Comparison of ENCODE assay signal across 9 mouse cellular contexts in genomic region chr4:154910606-154911522, GRCm38 (mm10). TPM values are rescaled to one million over a fixed set of nuclear protein-coding genes. Genes with fewer than 3 reads are reported as not detected.
DNase-seq lines count a peak whose midpoint lies in the region; ATAC-seq and TF ChIP-seq lines count a peak whose summit lies in the region.
"Had no signal": no experiment of that assay in that cellular context is flagged by ENCODE, and none has a peak within 500 bp of the region (broad histone marks: within the 10 kb centered on the region; RNA-seq: fewer than 3 reads in every experiment).

No protein-coding gene starts in this region.

- H3K4me1 ChIP-seq in heart, embryonic 11.5 days (ENCODE audit: control insufficient read depth, insufficient read depth, low read length) = peaks cover 12% of the 10 kb centered on the region
- peaks cover 46% of the 10 kb centered on the region for H3K4me1 ChIP-seq in G1E (ENCODE audit: insufficient read depth, low read depth, low read length)
- H3K4me1 ChIP-seq in erythroblast, embryonic 14.5 days (ENCODE audit: control insufficient read depth) = peaks cover 94% of the 10 kb centered on the region
- no peaks in the 10 kb centered on the region for H3K4me1 ChIP-seq in lung, embryonic 14.5 days (ENCODE audit: insufficient read depth)

- no peak overlapping the region for H3K4me3 ChIP-seq in heart, embryonic 11.5 days (ENCODE audit: low read depth, low read length)
- peak overlapping the region; percentile 33; the same call in 1 of the 2 replicates for H3K4me3 ChIP-seq in G1E (ENCODE audit: low read depth, low read length)
- peak overlapping the region; percentile 57 for H3K4me3 ChIP-seq in erythroblast, embryonic 14.5 days (replicated peaks)
- H3K4me3 ChIP-seq in lung, embryonic 14.5 days (ENCODE audit: low read depth, low read length) = no peak overlapping the region
- H3K4me3 ChIP-seq: heart, embryonic 15.5 days had no signal

- intact Hi-C loops in heart, postnatal 36 days (cut with DNase I) = no loop called here

- ATAC-seq in heart, embryonic 11.5 days (replicated peaks; ENCODE audit: insufficient number of reproducible peaks, low FRiP score, low TSS enrichment) = peak; percentile 43
- no peak for ATAC-seq in G1E (ENCODE audit: extremely low read depth, insufficient number of reproducible peaks, low FRiP score, poor library complexity, severe bottlenecking)
- ATAC-seq in lung, embryonic 14.5 days (ENCODE audit: insufficient read depth) = 0 out of 2 replicates have a peak, but pooled peaks have one; percentile 50
- no peak for ATAC-seq in cerebellum, adult (ENCODE audit: insufficient number of reproducible peaks, low FRiP score, low TSS enrichment)

- H3K4me2 ChIP-seq in heart, embryonic 11.5 days = no peak overlapping the region; the same call in 1 of the 2 replicates
- H3K4me2 ChIP-seq in lung, embryonic 14.5 days = 0 out of 2 replicates have a peak overlapping the region, but pooled peaks have one; percentile 4
- H3K4me2 ChIP-seq: heart, embryonic 15.5 days had no signal

- no peak for TF ChIP-seq CTCF in G1E (IDR thresholded peaks at IDR 0.05; ENCODE audit: low read depth, low read length)
- no peak for TF ChIP-seq CTCF in lung, embryonic 14.5 days (IDR thresholded peaks at IDR 0.05; ENCODE audit: low read depth)

- 25% methylated on average over 15 of the region's 15 CpGs for WGBS in heart, embryonic 11.5 days (ENCODE audit: insufficient replicate concordance)
- WGBS in lung, embryonic 14.5 days = 25% methylated on average over 15 of the region's 15 CpGs

- H3K27me3 ChIP-seq in heart, embryonic 11.5 days (ENCODE audit: control insufficient read depth, insufficient read depth, low read length) = no peaks in the 10 kb centered on the region
- H3K27me3 ChIP-seq in G1E (ENCODE audit: insufficient read depth, low read length) = no peaks in the 10 kb centered on the region
- H3K27me3 ChIP-seq in erythroblast, embryonic 14.5 days (ENCODE audit: control insufficient read depth) = no peaks in the 10 kb centered on the region
- no peaks in the 10 kb centered on the region for H3K27me3 ChIP-seq in lung, embryonic 14.5 days (ENCODE audit: insufficient read depth, low read length)
- H3K27me3 ChIP-seq: heart, embryonic 15.5 days had no signal

- no peaks in the 10 kb centered on the region for H3K9me3 ChIP-seq in heart, embryonic 11.5 days (replicated peaks; ENCODE audit: control insufficient read depth, low read length)
- no peaks in the 10 kb centered on the region for H3K9me3 ChIP-seq in G1E (replicated peaks)
- peaks cover 10% of the 10 kb centered on the region for H3K9me3 ChIP-seq in erythroblast, embryonic 14.5 days (ENCODE audit: control insufficient read depth, low read length)
- no peaks in the 10 kb centered on the region for H3K9me3 ChIP-seq in lung, embryonic 14.5 days (ENCODE audit: low read depth, low read length)
- H3K9me3 ChIP-seq: heart, embryonic 15.5 days had no signal

- DNase-seq in heart, postnatal 36 days = no peak
- no peak for DNase-seq in G1E (ENCODE audit: low spot score)
- peak; percentile 22 for DNase-seq in lung, embryonic 14.5 days
- DNase-seq in urinary bladder, postnatal 14 days (ENCODE audit: low spot score) = no peak
- no peak for DNase-seq in testis, postnatal 14 days (ENCODE audit: low spot score)

- H3K36me3 ChIP-seq in heart, embryonic 11.5 days (ENCODE audit: control insufficient read depth, insufficient read depth, low read length) = no peaks in the 10 kb centered on the region
- peaks cover 8% of the 10 kb centered on the region for H3K36me3 ChIP-seq in G1E (replicated peaks)
- peaks cover 72% of the 10 kb centered on the region for H3K36me3 ChIP-seq in erythroblast, embryonic 14.5 days (ENCODE audit: control insufficient read depth)
- H3K36me3 ChIP-seq in lung, embryonic 14.5 days (ENCODE audit: insufficient read depth) = no peaks in the 10 kb centered on the region
- H3K36me3 ChIP-seq: heart, embryonic 15.5 days had no signal

- peak overlapping the region; percentile 73 for H3K27ac ChIP-seq in heart, embryonic 11.5 days (ENCODE audit: low read depth, low read length)
- H3K27ac ChIP-seq in lung, embryonic 14.5 days (ENCODE audit: low read depth) = peak overlapping the region; percentile 27; the same call in 1 of the 2 replicates
- H3K27ac ChIP-seq: heart, embryonic 15.5 days had no signal

- no peak overlapping the region; the same call in 1 of the 2 replicates for H3K9ac ChIP-seq in heart, embryonic 11.5 days (ENCODE audit: low read depth, low read length)
- 0 out of 2 replicates have a peak overlapping the region, but pooled peaks have one; percentile 11 for H3K9ac ChIP-seq in lung, embryonic 14.5 days
- H3K9ac ChIP-seq: heart, embryonic 15.5 days had no signal

RNA-seq across cellular contexts. Expression of gene Fam213b, which starts 11.9 kb away (rescaled TPM):
- polyA plus RNA-seq in heart, embryonic 11.5 days (2014; fragmentation: Nextera tagmentation; extraction: Ambion mirVana) = 26.4 and 29.6 TPM in 2 replicates
- 10 to 100 TPM; 80.9 to 83.5 TPM for total RNA-seq in heart, postnatal 36 days (2021)
- not detected in 2 replicates for total RNA-seq in G1E (2014; fragmentation: Nextera tagmentation)
- not detected in 2 replicates for total RNA-seq in G1E (2017)
- polyA plus RNA-seq in G1E (2012) = not detected in 2 replicates
- polyA plus RNA-seq in erythroblast, embryonic 14.5 days (2012) = 0.21 and 0.47 TPM in 2 replicates
- 37.4 and 39.9 TPM in 2 replicates for polyA plus RNA-seq in lung, embryonic 14.5 days (2014; fragmentation: Nextera tagmentation; extraction: Ambion mirVana)

RNA-seq across cellular contexts. Expression of gene Tnfrsf14, which starts 17.5 kb away (rescaled TPM):
- polyA plus RNA-seq in heart, embryonic 11.5 days (2014; fragmentation: Nextera tagmentation; extraction: Ambion mirVana) = 3.0 and 4.4 TPM in 2 replicates
- 1 to 10 TPM; 5.1 to 6.0 TPM for total RNA-seq in heart, postnatal 36 days (2021)
- total RNA-seq in G1E (2014; fragmentation: Nextera tagmentation) (45.1 and 131 TPM in 2 replicates), G1E (2017) (23.9 and 27.7 TPM in 2 replicates)
- 3.5 and 7.2 TPM in 2 replicates for polyA plus RNA-seq in G1E (2012)
- polyA plus RNA-seq in erythroblast, embryonic 14.5 days (2012) = 12.5 and 19.4 TPM in 2 replicates
- polyA plus RNA-seq in lung, embryonic 14.5 days (2014; fragmentation: Nextera tagmentation; extraction: Ambion mirVana) = 0.78 and 0.85 TPM in 2 replicates

RNA-seq across cellular contexts. Expression of gene Mmel1, which starts 41.5 kb away (rescaled TPM):
- polyA plus RNA-seq in heart, embryonic 11.5 days (2014; fragmentation: Nextera tagmentation; extraction: Ambion mirVana) = 0.23 and 0.82 TPM in 2 replicates
- total RNA-seq in heart, postnatal 36 days (2021) = under 1 TPM; 0.22 to 0.33 TPM
- total RNA-seq in G1E (2014; fragmentation: Nextera tagmentation) (not detected in 2 replicates), G1E (2017) (0.22 TPM in 1 of 2 replicates, not detected in the other)
- 0.03 and 0.06 TPM in 2 replicates for polyA plus RNA-seq in G1E (2012)
- 0.17 and 0.27 TPM in 2 replicates for polyA plus RNA-seq in erythroblast, embryonic 14.5 days (2012)
- polyA plus RNA-seq in lung, embryonic 14.5 days (2014; fragmentation: Nextera tagmentation; extraction: Ambion mirVana) = 0.13 and 0.19 TPM in 2 replicates

RNA-seq across cellular contexts. Expression of gene Hes5, which starts 49.9 kb away (rescaled TPM):
- polyA plus RNA-seq in heart, embryonic 11.5 days (2014; fragmentation: Nextera tagmentation; extraction: Ambion mirVana) = 0.56 TPM in 1 of 2 replicates, not detected in the other
- not detected for total RNA-seq in heart, postnatal 36 days (2021)
- total RNA-seq in G1E (2014; fragmentation: Nextera tagmentation) (not detected in 2 replicates), G1E (2017) (not detected in 2 replicates)
- not detected in 2 replicates for polyA plus RNA-seq in G1E (2012)
- not detected in 2 replicates for polyA plus RNA-seq in erythroblast, embryonic 14.5 days (2012)
- polyA plus RNA-seq in lung, embryonic 14.5 days (2014; fragmentation: Nextera tagmentation; extraction: Ambion mirVana) = 0.14 and 0.15 TPM in 2 replicates

RNA-seq across cellular contexts. Expression of gene Pank4, which starts 53.1 kb away (rescaled TPM):
- 40.6 and 45.0 TPM in 2 replicates for polyA plus RNA-seq in heart, embryonic 11.5 days (2014; fragmentation: Nextera tagmentation; extraction: Ambion mirVana)
- 10 to 100 TPM; 40.9 to 42.8 TPM for total RNA-seq in heart, postnatal 36 days (2021)
- total RNA-seq in G1E (2014; fragmentation: Nextera tagmentation) (33.4 and 39.3 TPM in 2 replicates), G1E (2017) (41.6 and 45.2 TPM in 2 replicates)
- polyA plus RNA-seq in G1E (2012) = 30.0 and 34.2 TPM in 2 replicates
- polyA plus RNA-seq in erythroblast, embryonic 14.5 days (2012) = 4.1 and 5.6 TPM in 2 replicates
- 49.3 and 51.0 TPM in 2 replicates for polyA plus RNA-seq in lung, embryonic 14.5 days (2014; fragmentation: Nextera tagmentation; extraction: Ambion mirVana)

Comparison
In these comparisons a context has a peak if more than half of its experiments do, and no peak if none do; other contexts are left out.
1. ATAC-seq: peak in heart, embryonic 11.5 days (single experiment) and lung, embryonic 14.5 days (single experiment); none in G1E (single experiment) and cerebellum, adult (single experiment).
2. H3K4me3 ChIP-seq: peak in G1E (single experiment) and erythroblast, embryonic 14.5 days (single experiment); none in heart, embryonic 11.5 days (single experiment) and lung, embryonic 14.5 days (single experiment).
3. RNA of gene Fam213b, which starts 11.9 kb away (polyA plus RNA-seq): 37.4 to 39.9 TPM in lung, embryonic 14.5 days and 26.4 to 29.6 TPM in heart, embryonic 11.5 days; 0.21 to 0.47 TPM in erythroblast, embryonic 14.5 days and not detected in G1E; every median in the first group is over 10 times any median in the second.